Mouse (Mus musculus) brain, embryonic 18.5 days (tissue): ENCODE data around the gene Hoxc5.

Experiments used
- DNase-seq: peaks from one replicate; pipeline ENCODE4 v3.0.0-alpha.2; 2012; ENCODE audit warnings: low read depth, low spot score

The Hoxc5 gene

DNA sequence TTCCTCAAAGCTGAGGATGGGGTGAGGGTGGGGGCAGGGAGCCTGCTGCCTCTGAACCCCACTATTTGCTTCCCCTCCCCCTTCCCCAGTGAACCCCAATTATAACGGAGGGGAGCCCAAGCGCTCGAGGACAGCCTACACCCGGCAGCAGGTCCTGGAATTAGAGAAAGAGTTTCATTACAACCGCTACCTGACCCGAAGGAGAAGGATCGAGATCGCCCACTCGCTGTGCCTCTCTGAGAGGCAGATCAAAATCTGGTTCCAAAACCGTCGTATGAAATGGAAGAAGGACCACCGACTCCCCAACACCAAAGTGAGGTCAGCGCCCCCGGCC is 68.3 kb downstream of the Hoxc5 start:
- DNase-seq, result no peak

GRCm38 (mm10) chr15:103037579-103037978 is 70.3 kb downstream of the Hoxc5 start:
- no peak for DNase-seq

DNA sequence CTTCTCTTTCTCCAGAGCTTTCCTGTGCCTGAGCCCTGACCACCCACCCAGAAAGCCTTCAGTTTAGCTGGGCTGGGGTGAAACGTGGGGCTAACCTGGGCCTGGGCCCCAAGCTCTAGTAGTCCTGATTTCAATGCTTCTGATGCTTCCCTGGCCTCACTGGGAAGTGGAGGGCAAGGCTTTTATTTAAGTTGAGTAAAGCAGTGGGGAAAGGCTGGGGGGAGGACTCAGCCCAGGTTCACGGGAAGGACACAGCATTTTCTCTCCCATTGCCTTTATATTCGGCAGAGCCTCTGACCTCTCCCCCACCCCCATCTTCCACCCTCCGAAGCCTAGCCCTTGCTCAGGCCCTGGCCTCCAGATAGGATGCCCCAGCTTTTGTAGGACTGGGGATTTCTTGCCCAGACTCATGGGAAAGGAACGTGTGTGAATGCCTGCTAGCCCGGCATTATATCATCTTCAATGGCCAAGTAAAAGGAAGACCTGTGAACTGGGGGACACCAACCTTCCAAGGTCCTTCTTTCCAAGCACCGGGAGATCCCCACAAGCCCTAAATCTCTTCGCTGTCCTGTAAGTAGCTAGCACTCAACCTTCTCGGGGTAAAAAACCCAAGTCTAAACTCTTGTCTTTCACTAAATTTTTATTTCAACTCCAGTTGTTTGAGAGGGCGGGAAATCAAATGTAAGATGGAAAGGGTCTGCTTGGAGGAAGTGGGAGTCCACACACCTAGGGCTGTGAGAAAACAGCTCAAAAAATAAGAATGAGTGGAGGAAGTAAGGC is 71.6 kb downstream of the Hoxc5 start:
- no peak for DNase-seq

DNA sequence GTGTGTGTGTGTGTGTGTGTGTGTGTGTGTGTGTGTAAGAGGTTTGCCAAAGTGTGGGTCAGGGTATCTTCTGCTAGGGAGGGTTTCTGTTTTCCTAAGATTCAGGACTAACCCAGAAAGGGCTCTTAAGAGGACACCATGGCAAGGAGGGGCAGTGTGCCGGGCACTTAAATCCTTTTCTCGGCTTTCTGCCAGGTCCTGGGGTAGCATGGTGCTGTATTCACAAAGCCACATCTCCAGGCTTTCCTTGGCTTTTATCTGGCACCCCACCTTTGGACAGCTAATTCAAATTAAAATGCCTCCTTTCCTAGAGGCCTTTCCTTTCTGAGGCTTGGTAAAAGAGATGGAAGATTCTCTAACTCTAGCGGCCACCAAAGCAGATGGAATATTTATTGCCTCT is 72.4 kb downstream of the Hoxc5 start:
- no peak for DNase-seq

DNA sequence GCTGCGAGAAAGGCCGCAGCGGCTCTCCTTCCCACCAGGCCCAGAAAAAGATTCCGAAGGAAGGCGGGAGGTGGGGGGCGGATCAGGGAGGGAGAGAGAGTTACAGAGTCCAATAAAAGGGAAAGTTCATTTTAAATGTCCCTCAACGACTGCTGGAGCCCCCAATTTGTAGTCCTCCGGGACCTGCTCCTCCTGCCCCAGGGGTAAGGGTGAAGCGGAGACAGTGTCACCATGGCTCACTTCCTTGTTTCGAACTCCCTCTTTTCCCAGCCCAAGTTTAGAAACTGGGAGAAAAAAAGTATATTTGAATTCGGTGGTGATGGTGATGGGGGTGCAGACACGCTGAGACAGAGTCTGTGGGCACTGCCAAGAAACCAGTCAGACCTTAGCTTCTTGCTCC is 73.4 kb downstream of the Hoxc5 start:
- no peak for DNase-seq

DNA sequence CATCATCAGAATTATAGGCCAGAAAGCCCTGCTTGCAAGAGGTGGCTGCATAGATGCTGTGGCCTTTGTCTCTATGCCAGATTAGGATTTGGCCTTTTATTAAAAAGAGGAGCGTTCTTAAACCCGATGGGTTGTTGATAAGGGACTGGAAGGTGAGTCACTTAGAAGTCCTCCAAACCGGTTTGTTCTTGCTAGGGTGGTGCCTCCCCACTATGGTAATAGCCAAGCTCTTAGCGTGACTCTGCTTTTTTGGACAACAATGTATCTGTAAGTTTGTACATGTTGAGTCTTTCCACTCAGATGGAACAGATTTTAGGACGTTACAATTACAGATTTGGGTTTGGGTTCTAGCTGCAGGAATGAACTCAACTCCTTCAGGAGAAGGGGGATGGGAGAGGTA is 74.4 kb downstream of the Hoxc5 start:
- no peak for DNase-seq

GRCm38 (mm10) chr15:103042209-103042608 is 75.0 kb downstream of the Hoxc5 start:
- DNase-seq, result no peak

GRCm38 (mm10) chr15:103051670-103052069 is 84.4 kb downstream of the Hoxc5 start:
- DNase-seq, result no peak

- DNase-seq, result no peak
Measured at GRCm38 (mm10) chr15:103053210-103053609, 86.0 kb downstream of the Hoxc5 start.

- no peak for DNase-seq
Measured at GRCm38 (mm10) chr15:103056396-103056795, 89.2 kb downstream of the Hoxc5 start.

DNA sequence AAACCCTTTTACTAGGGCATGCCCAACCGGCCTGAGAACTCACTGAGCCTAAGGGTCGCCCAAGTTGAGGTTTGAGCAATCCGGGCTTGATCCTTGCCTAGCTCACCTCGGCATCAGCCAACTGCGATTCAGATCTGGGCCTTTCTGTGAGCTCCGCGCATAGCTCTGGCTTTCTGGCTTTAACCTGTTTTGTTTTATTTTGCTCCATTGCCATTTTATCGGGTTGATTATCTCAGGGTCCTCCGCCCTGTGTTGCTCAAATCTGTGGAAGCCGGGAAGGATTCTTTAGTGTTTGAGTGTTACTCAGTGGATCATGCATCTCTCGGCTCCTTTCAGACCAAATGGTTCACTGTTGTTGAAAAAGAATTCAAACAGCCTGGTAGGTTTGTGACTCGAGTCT is 91.5 kb downstream of the Hoxc5 start:
- DNase-seq, result no peak

DNA sequence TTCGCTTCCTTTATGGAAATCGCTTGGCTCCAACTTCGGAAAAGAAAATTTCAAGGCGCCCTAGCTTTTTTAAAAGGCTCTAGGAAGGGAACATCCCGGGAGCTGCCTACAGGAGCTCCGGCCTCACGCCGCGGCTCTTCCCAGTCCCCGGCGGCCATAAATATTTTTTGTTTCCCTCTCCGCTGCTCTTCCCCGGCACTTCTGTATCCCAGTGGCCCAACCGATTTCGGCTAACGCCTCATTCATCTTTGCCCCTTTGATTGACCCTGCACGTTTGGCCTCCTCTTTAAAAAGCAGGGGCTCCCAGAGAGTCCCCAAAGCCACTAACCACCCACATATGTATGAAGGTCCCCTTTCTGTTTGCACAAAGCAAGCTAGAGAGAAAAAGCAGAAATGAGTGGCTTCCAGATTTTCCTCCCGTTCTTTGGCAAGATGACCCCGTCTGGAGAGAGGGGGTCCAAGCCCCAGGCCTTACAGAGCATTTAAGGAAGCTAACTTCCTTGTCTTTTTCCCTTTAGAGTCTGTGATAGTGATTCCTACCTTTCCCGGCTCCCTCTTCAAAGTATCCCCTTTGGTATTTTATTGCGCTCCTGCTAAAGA is 92.2 kb downstream of the Hoxc5 start:
- no peak for DNase-seq

- DNase-seq, result no peak
Measured at GRCm38 (mm10) chr15:103060021-103060340, 92.7 kb downstream of the Hoxc5 start.

DNA sequence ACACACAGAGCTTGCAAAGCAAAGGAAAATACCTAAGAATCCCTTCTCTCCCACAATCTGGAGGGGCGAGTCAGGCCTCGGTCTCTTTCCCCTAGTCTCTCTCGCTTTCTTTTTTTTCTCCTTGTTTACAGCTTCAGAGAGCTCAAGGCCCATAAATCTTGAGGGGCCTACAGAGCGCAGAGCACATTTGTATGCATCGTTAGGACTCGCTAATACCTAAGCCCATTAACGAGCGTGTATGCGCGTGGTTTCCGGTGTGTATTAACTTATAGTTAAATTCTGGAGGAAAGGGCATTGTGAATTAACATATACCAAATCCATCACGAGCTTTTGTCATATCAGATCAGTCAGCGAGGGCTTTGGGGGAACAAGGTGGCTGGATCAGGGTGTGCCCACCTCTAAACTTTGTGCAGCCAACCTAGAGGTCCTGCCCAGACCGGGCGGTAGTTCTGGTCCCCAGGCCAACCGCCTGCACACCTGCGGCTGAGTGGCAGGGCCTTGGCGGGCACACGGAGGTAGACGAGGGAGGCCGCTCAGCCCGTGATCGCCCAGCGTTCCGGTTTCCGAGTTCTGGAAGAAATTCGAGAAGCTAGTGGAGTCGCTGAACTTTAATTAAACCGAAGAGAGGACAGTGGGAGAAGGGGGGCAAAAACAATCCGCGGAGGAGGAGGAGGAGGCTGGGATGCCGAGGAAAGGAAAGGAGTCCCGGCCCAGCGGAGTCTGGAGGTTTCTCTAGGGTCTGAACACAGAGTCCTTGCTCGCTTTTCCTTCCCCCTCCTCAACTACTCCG is 93.3 kb downstream of the Hoxc5 start:
- DNase-seq, result no peak

- DNase-seq, result no peak
Measured at GRCm38 (mm10) chr15:103061131-103061825, 94.0 kb downstream of the Hoxc5 start.

DNA sequence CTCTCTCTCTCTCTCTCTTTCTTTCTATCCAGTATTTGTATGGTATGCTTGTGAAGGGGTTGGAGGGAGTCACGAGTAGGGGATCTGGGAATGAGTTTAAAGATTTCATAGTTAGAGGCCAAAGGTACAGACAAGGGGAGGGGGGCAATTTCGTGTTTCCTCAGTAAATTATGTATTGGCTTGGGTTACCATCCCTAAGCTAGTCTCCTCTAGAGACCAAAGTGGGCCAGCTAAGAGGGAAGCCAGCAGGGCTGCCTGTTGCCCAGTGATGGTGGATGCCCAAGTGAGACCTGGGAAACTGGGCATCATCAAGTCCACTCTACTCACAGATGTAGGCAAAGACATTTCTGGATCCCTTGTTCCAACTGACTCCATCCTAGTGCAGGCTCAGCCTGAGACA is 94.7 kb downstream of the Hoxc5 start:
- DNase-seq, result no peak

- DNase-seq, result no peak
Measured at GRCm38 (mm10) chr15:103065642-103066041, 98.4 kb downstream of the Hoxc5 start.
